Mouse (Mus musculus) gastrocnemius, postnatal 14 days (tissue): ENCODE results near the gene Trp53. TPM values are rescaled to one million over a fixed set of nuclear protein-coding genes. Genes with fewer than 3 reads are reported as not detected.
"Not testable (repeated sequence)": the region's sequence is repeated elsewhere in the genome, so short reads cannot be mapped to it uniquely, and the experiment has no call there.

Experiments
- DNase-seq: peaks from one replicate; pipeline ENCODE4 v3.0.0; 2021; ENCODE audit warnings: mixed read lengths
- intact Hi-C: fragments of 180-260 bp; cut with DNase I; formaldehyde crosslinking; loops from one replicate; pipeline ENCODE4 v1.15.1; 2025; ENCODE audit warnings: low total_unique reads
- long read RNA-seq, 2 experiments: library from polyadenylated mRNA; stranded (forward); transcript quantifications; one replicate each; pipeline ENCODE4 v2.0.0; 2021
- total RNA-seq, 2 experiments: library from RNA; stranded (reverse); gene quantifications; 2 replicates each; pipeline ENCODE4 v1.2.3; 2021

Trp53 gene
- total RNA-seq = 10 to 100 TPM; 15.2 to 22.7 TPM
- long read RNA-seq, experiment 1, transcript Trp53-203 (11 exons, 1,771 nt) = major isoform, 23 of 28 reads
- long read RNA-seq, experiment 1, partial matches to known transcripts = 3 of 28 reads
- long read RNA-seq, experiment 1, other reads (novel, unspliced or antisense) = 2 of 28 reads
- long read RNA-seq, experiment 2, transcript Trp53-203 (11 exons, 1,771 nt) = major isoform, 21 of 28 reads
- long read RNA-seq, experiment 2, partial matches to known transcripts = 1 of 28 reads
- long read RNA-seq, experiment 2, other reads (novel, unspliced or antisense) = 4 of 28 reads

- peak; percentile 90 for DNase-seq
- intact Hi-C loops = no loop called here
These were observed at the start of gene Trp53, which contains the start of gene Wrap53 for GRCm38 (mm10) chr11:69580091-69580514. Trp53 (plus strand) TSS chr11:69580359. Wrap53 (minus strand) TSS chr11:69580255.

GRCm38 (mm10) chr11:69530755-69531154 is 49.4 kb upstream of the Trp53 start:
- DNase-seq, intact Hi-C loops: not testable (repeated sequence)

GRCm38 (mm10) chr11:69532480-69533150 is 47.5 kb upstream of the Trp53 start:
- intact Hi-C loops = no loop called here
- DNase-seq = no peak

- DNase-seq = no peak
- intact Hi-C loops = no loop called here
These were observed 45.2 kb upstream of the Trp53 start for GRCm38 (mm10) chr11:69534990-69535389.

- DNase-seq = no peak
- intact Hi-C loops = no loop called here
These were observed 39.5 kb upstream of the Trp53 start for GRCm38 (mm10) chr11:69540700-69541099.

- intact Hi-C loops, DNase-seq: not testable (repeated sequence)
These were observed 38.4 kb upstream of the Trp53 start for GRCm38 (mm10) chr11:69541741-69542140.

GRCm38 (mm10) chr11:69543598-69543997 is 36.6 kb upstream of the Trp53 start:
- intact Hi-C loops = no loop called here
- DNase-seq = no peak

- intact Hi-C loops = no loop called here
- no peak for DNase-seq
These were observed 34.2 kb upstream of the Trp53 start for GRCm38 (mm10) chr11:69545957-69546356.

- DNase-seq = peak; percentile 73
- intact Hi-C loops = no loop called here
These were observed 33.6 kb upstream of the Trp53 start for GRCm38 (mm10) chr11:69546423-69547053.

GRCm38 (mm10) chr11:69547071-69547470 is 33.1 kb upstream of the Trp53 start:
- intact Hi-C loops = no loop called here

GRCm38 (mm10) chr11:69549060-69549656 is 31.0 kb upstream of the Trp53 start, which contains the start of gene Dnah2:
Dnah2 (minus strand) TSS chr11:69549110.
- intact Hi-C loops = no loop called here
- no peak for DNase-seq

More at GRCm38 (mm10) chr11:69547071-69547470, 33.1 kb upstream of the Trp53 start:
- DNase-seq = peak; percentile 30

GRCm38 (mm10) chr11:69551310-69551709 is 28.8 kb upstream of the Trp53 start:
- no peak for DNase-seq
- intact Hi-C loops = no loop called here

GRCm38 (mm10) chr11:69552622-69553340 is 27.4 kb upstream of the Trp53 start:
- no peak for DNase-seq
- intact Hi-C loops = no loop called here

- intact Hi-C loops = no loop called here
- DNase-seq = no peak
These were observed 26.8 kb upstream of the Trp53 start for GRCm38 (mm10) chr11:69553341-69553721.

- intact Hi-C loops = no loop called here
- no peak for DNase-seq
These were observed 25.5 kb upstream of the Trp53 start for GRCm38 (mm10) chr11:69554539-69555140.

GRCm38 (mm10) chr11:69557381-69557958 is 22.7 kb upstream of the Trp53 start:
- no peak for DNase-seq
- intact Hi-C loops = no loop called here

GRCm38 (mm10) chr11:69558756-69559155 is 21.4 kb upstream of the Trp53 start:
- intact Hi-C loops = no loop called here
- no peak for DNase-seq

- DNase-seq = no peak
These were observed 21.0 kb upstream of the Trp53 start for GRCm38 (mm10) chr11:69559183-69559582.

More at GRCm38 (mm10) chr11:69559183-69559582, 21.0 kb upstream of the Trp53 start:
- intact Hi-C loops = no loop called here
